ENCODE assay signal across 12 mouse cellular contexts in the genomic region with DNA sequence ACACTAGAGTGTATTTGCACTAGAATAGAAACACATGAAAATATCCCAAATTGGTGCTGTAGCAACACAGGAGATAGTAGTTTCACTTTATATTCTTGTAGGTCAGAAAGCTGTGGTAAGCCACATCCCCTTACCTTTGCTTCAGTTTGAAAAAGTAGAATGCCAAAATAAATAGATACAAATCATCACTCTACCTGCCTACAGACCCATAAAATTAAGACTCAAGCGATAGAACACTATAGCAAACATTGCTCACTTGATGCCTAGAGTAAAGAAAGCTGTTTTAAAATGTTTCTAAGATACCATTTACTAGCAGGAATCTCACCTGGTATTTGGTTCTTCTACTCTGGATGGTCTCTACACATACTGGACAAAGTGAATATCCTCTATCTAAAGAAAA.
"Had no signal": no experiment of that assay in that cellular context is flagged by ENCODE, and none has a peak within 500 bp of the region (broad histone marks: within the 10 kb centered on the region; RNA-seq: fewer than 3 reads in every experiment).

No protein-coding gene starts in this region.

- DNase-seq: left cerebral cortex, postnatal 4 days; liver; liver, embryonic 13.5 days; liver, postnatal 0 days; lung, adult 18-20 months; lung, adult 2 months; lung, embryonic 14.5 days; lung, postnatal 10 days; lung, postnatal 14 days; lung, postnatal 36 days; lung, postnatal 4 days; midbrain, embryonic 14.5 days had no signal
